Mouse (Mus musculus) kidney, embryonic 14.5 days (tissue): ENCODE results near the gene Grm8. TPM values are rescaled to one million over a fixed set of nuclear protein-coding genes. Genes with fewer than 3 reads are reported as not detected.
A peak's percentile ranks its signal among the peaks of the same experiment; 100 is the strongest.

Experiments used
- ATAC-seq: fragments of 200-750 bp; cut with Nextera tagmentation; 2 replicates; pipeline ENCODE4 v1.8.0; 2017; ENCODE audit warnings: moderate number of reproducible peaks, mild to moderate bottlenecking, moderate TSS enrichment, moderate library complexity; ENCODE audit not compliant: low FRiP score, low TSS enrichment
- H3K27ac ChIP-seq: fragments of 300-500 bp; sonication (generic); 2 replicates; pipeline ENCODE4 v1.5.1; 2014; ENCODE audit warnings: low read depth, mild to moderate bottlenecking, low read length, moderate library complexity, mixed read lengths
- H3K27me3 ChIP-seq: fragments of 300-500 bp; sonication (generic); 2 replicates; pipeline ENCODE4 v1.6.1; 2014; ENCODE audit warnings: mild to moderate bottlenecking, low read length; ENCODE audit not compliant: control insufficient read depth, insufficient read depth
- H3K36me3 ChIP-seq: fragments of 300-500 bp; sonication (generic); 2 replicates; pipeline ENCODE4 v1.6.1; 2014; ENCODE audit warnings: low read length, mixed read lengths; ENCODE audit not compliant: control insufficient read depth, insufficient read depth
- H3K4me1 ChIP-seq: fragments of 300-500 bp; sonication (generic); 2 replicates; pipeline ENCODE4 v1.6.1; 2014; ENCODE audit warnings: low read length, mixed read lengths; ENCODE audit not compliant: control insufficient read depth, insufficient read depth
- H3K4me2 ChIP-seq: fragments of 300-500 bp; sonication (generic); replicated peaks from 2 replicates; pipeline ENCODE4 v1.6.1; 2014; ENCODE audit warnings: low read depth, mild to moderate bottlenecking, low read length
- H3K4me3 ChIP-seq: fragments of 300-500 bp; sonication (generic); 2 replicates; pipeline ENCODE4 v1.5.1; 2014; ENCODE audit warnings: mild to moderate bottlenecking, low read length
- H3K9ac ChIP-seq: fragments of 300-500 bp; sonication (generic); 2 replicates; pipeline ENCODE4 v1.6.1; 2014; ENCODE audit warnings: low read depth, mild to moderate bottlenecking, low read length, moderate library complexity
- H3K9me3 ChIP-seq: fragments of 300-500 bp; sonication (generic); 2 replicates; pipeline ENCODE4 v1.6.1; 2016; ENCODE audit warnings: low read length; ENCODE audit not compliant: control insufficient read depth
- WGBS: fragments of 180-500 bp; shearing (Covaris S2); extraction: QIAGEN DNeasy Blood & Tissue Kit; methylation state at CpG from one replicate; pipeline ENCODE4 v1.1.7; 2014; 5-methylcytosine and 5-hydroxymethylcytosine counted together
- polyA plus RNA-seq: library from polyadenylated mRNA; unstranded; fragments of >200 nt; fragmentation: Nextera tagmentation; extraction: Ambion mirVana; gene quantifications from 2 replicates; pipeline ENCODE4 v1.2.1, GENCODE M21; 2014

Grm8 gene
- polyA plus RNA-seq = 0.71 and 1.0 TPM in 2 replicates

GRCm38 (mm10) chr6:28135001-28135401 is at the start of gene Grm8:
Gene Grm8 (minus strand): TSS chr6:28135178.
- H3K9ac ChIP-seq = peak within 1 kb of the TSS; percentile 42
- no peaks in the 10 kb centered on the region for H3K36me3 ChIP-seq
- H3K4me1 ChIP-seq = 0 out of 2 replicates have a peak, but pooled peaks cover 4% of the 10 kb centered on the region
- H3K9me3 ChIP-seq = no peaks in the 10 kb centered on the region
- H3K27me3 ChIP-seq = peaks cover 42% of the 10 kb centered on the region
- no peak within 1 kb of the TSS for H3K27ac ChIP-seq
- H3K4me3 ChIP-seq = peak within 1 kb of the TSS; percentile 56
- peak; percentile 56 for ATAC-seq
- peak within 1 kb of the TSS; percentile 99 for H3K4me2 ChIP-seq
- under 1% methylated on average over 42 of the region's 42 CpGs for WGBS

DNA sequence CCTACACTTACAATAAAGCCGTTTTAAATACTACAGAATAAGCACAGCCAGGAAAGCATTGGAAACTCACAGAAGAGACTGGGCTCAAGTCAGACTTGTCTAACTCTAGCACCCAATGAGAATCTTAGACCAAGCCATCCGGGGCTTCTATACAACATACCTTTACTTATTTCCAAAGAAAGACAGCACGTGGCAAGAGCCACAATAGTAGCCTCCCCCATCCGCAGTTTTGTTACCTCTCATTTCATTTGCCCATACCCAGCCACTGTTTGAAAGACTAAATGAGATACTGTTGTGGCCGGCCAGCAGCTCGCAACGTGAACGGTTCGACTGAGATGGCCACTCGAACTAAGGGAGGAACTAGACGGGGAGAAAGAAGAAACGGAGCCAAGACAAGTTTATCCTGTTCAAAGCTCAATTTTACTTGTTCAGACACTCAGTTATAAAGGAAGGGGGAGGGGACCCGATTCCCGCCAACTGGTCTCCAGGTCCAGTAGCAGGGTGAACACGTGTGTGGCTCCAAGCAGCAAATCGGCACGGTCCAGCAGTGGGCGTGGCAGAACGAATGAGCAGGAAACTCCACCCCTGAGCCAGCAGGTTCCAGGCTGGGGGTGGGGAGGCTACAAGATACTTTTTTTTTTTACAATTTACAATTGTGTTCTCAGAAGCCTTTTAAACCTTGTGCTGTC is 35.0 kb upstream of the Grm8 start:
- no peak overlapping the region for H3K4me2 ChIP-seq
- H3K36me3 ChIP-seq = no peaks in the 10 kb centered on the region
- H3K4me1 ChIP-seq = no peaks in the 10 kb centered on the region
- H3K9me3 ChIP-seq = no peaks in the 10 kb centered on the region
- no peak overlapping the region for H3K9ac ChIP-seq
- ATAC-seq = no peak
- H3K27me3 ChIP-seq = no peaks in the 10 kb centered on the region
- no peak overlapping the region for H3K27ac ChIP-seq
- 79% methylated on average over 19 of the region's 19 CpGs for WGBS
- H3K4me3 ChIP-seq = no peak overlapping the region

GRCm38 (mm10) chr6:28160399-28160798 is 25.4 kb upstream of the Grm8 start:
- ATAC-seq = no peak

GRCm38 (mm10) chr6:28146445-28146844 is 11.5 kb upstream of the Grm8 start:
- no peaks in the 10 kb centered on the region for H3K9me3 ChIP-seq
- no peak for ATAC-seq
- WGBS = 84% methylated on average over 6 of the region's 6 CpGs
- no peaks in the 10 kb centered on the region for H3K27me3 ChIP-seq
- no peak overlapping the region for H3K4me2 ChIP-seq
- no peaks in the 10 kb centered on the region for H3K4me1 ChIP-seq
- H3K9ac ChIP-seq = no peak overlapping the region
- no peaks in the 10 kb centered on the region for H3K36me3 ChIP-seq
- H3K27ac ChIP-seq = no peak overlapping the region
- no peak overlapping the region for H3K4me3 ChIP-seq

More at GRCm38 (mm10) chr6:28160399-28160798, 25.4 kb upstream of the Grm8 start:
- H3K27ac ChIP-seq = no peak overlapping the region
- WGBS = 83% methylated on average over 5 of the region's 5 CpGs
- H3K9me3 ChIP-seq = no peaks in the 10 kb centered on the region
- no peaks in the 10 kb centered on the region for H3K36me3 ChIP-seq
- no peak overlapping the region for H3K9ac ChIP-seq
- no peak overlapping the region for H3K4me2 ChIP-seq
- no peak overlapping the region for H3K4me3 ChIP-seq
- H3K4me1 ChIP-seq = no peaks in the 10 kb centered on the region
- no peaks in the 10 kb centered on the region for H3K27me3 ChIP-seq

DNA sequence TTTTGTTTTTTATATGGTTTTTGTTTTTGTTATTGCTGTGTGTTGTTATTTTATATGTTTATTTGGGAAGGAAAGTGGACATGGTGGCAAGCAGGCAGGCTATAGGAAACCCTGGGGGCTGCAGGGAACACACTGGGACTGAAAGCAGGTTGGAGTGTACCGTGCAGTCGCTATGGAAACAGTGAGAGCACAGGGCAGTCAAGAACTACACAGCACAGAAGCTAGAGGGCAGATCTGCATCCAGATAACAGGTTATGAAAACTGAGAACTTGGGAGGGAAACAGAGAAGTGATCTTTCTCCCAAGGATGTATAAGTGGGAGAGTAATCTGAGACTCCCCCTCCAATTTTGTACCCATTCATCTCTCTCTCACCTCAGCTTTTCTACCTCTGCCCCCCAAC is 7.4 kb upstream of the Grm8 start:
- Histone ChIP-seq H3K27me3 (no peaks in the 10 kb centered on the region; the same call in 1 of the 2 replicates), H3K4me2 (no peak overlapping the region), H3K36me3 (no peaks in the 10 kb centered on the region), H3K9me3 (no peaks in the 10 kb centered on the region), H3K27ac (no peak overlapping the region), H3K4me3 (no peak overlapping the region), H3K4me1 (no peaks in the 10 kb centered on the region), H3K9ac (no peak overlapping the region)
- peak; percentile 87; the same call in 1 of the 2 replicates for ATAC-seq
- WGBS = 11% methylated on average over 2 of the region's 2 CpGs

GRCm38 (mm10) chr6:28135411-28136233 is 644 bp upstream of the Grm8 start:
- Histone ChIP-seq H3K9me3 (no peaks in the 10 kb centered on the region), H3K9ac (peak overlapping the region; percentile 42; the same call in 1 of the 2 replicates), H3K27ac (no peak overlapping the region), H3K27me3 (peaks cover 42% of the 10 kb centered on the region), H3K36me3 (no peaks in the 10 kb centered on the region), H3K4me1 (0 out of 2 replicates have a peak, but pooled peaks cover 4% of the 10 kb centered on the region), H3K4me3 (peak overlapping the region; percentile 56), H3K4me2 (peak overlapping the region; percentile 99)
- under 1% methylated on average over 37 of the region's 37 CpGs for WGBS
- ATAC-seq = peak; percentile 93

- no peak for ATAC-seq
Observed at GRCm38 (mm10) chr6:28134251-28134801, 652 bp downstream of the Grm8 start.

GRCm38 (mm10) chr6:28133206-28134063 is 1.5 kb downstream of the Grm8 start:
- H3K4me3 ChIP-seq = peak overlapping the region; percentile 56
- H3K4me1 ChIP-seq = 0 out of 2 replicates have a peak, but pooled peaks cover 4% of the 10 kb centered on the region
- H3K27ac ChIP-seq = no peak overlapping the region
- peak; percentile 10; the same call in 1 of the 2 replicates for ATAC-seq
- peak overlapping the region; percentile 99 for H3K4me2 ChIP-seq
- H3K9me3 ChIP-seq = no peaks in the 10 kb centered on the region
- H3K9ac ChIP-seq = no peak overlapping the region; the same call in 1 of the 2 replicates
- WGBS = 1% methylated on average over 38 of the region's 38 CpGs
- H3K27me3 ChIP-seq = peaks cover 42% of the 10 kb centered on the region
- no peaks in the 10 kb centered on the region for H3K36me3 ChIP-seq

More at GRCm38 (mm10) chr6:28134251-28134801, 652 bp downstream of the Grm8 start:
- 0 out of 2 replicates have a peak, but pooled peaks cover 4% of the 10 kb centered on the region for H3K4me1 ChIP-seq
- H3K9me3 ChIP-seq = no peaks in the 10 kb centered on the region
- H3K27ac ChIP-seq = no peak overlapping the region
- H3K4me3 ChIP-seq = peak overlapping the region; percentile 56
- under 1% methylated on average over 20 of the region's 20 CpGs for WGBS
- H3K36me3 ChIP-seq = no peaks in the 10 kb centered on the region
- peak overlapping the region; percentile 42; the same call in 1 of the 2 replicates for H3K9ac ChIP-seq
- H3K4me2 ChIP-seq = peak overlapping the region; percentile 99
- peaks cover 42% of the 10 kb centered on the region for H3K27me3 ChIP-seq
